Mouse (Mus musculus): ENCODE data around the gene Scarf1. TPM values are rescaled to one million over a fixed set of nuclear protein-coding genes. Genes with fewer than 3 reads are reported as not detected.

Scarf1 gene
- total and polyA plus RNA-seq, 3 experiments, result 0.15 to 0.28 TPM; not detected in 1

DNA sequence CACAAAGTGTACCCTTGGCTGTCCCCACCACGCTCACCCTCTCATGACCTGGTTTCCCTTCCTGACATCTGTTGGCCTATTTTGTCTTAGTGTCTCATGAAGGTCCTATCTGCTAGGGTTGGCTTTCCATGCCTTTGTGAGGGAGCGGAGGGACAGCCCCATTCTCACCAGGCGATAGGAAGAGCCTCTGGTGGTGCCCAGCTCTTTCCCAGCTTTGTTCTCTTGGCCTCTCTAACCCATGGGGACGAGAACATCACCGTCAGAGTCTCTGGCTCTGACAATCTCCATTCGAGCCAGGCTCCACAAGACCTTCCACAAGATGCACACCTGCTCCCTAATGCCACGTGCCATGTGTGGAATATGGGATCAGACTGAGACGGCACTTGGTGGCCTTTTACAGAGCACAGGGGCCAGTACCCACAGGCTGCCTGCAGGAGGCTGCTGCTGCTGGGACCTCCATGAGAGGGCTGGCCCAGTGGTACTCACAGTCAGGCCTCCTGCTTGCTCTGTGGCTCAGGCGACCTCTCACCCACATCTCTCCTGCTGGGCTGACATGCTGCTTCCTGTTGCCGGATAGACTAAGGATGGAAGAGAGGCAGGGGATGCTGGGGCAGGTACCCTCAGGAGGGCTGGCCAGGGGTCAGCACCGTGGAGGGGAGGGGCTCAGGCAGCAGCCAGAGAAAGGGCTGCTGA is 24.3 kb downstream of the Scarf1 start:
- H3K27ac ChIP-seq (ENCODE audit: control insufficient read depth, low read depth, low read length), result no peak overlapping the region
- TF ChIP-seq MEF2A (IDR thresholded peaks at IDR 0.05; ENCODE audit: extremely low read depth, insufficient replicate concordance, low read depth, low read length, poor library complexity, severe bottlenecking), result no peak
- 0 out of 2 replicates have a peak, but pooled peaks have one; percentile 22 for TF ChIP-seq NELFE (IDR thresholded peaks at IDR 0.05; ENCODE audit: low read depth, low read length)
- no peak overlapping the region for H3K9ac ChIP-seq (ENCODE audit: control insufficient read depth, low read depth, low read length, poor library complexity, severe bottlenecking)
- peaks cover under 1% of the 10 kb centered on the region; the same call in 1 of the 2 replicates for H3K79me2 ChIP-seq (ENCODE audit: control insufficient read depth, insufficient read depth, low read length, poor library complexity)
- peaks cover 13 to 65% of the 10 kb centered on the region in 2 experiments for H3K4me1 ChIP-seq (ENCODE audit: control insufficient read depth in 1 of 2, insufficient read depth in 2 of 2, low read length in 2 of 2)
- H3K36me3 ChIP-seq (ENCODE audit: control insufficient read depth in 1 of 2, insufficient read depth in 2 of 2, low read length in 2 of 2), result peaks cover 0 to 50% of the 10 kb centered on the region in 2 experiments; a peak in 2 of 4 replicates
- no peaks in the 10 kb centered on the region for H3K9me3 ChIP-seq (replicated peaks; ENCODE audit: insufficient read depth, low read length)
- no peak for DNase-seq (ENCODE audit: low read depth, low spot score)
- H3K27me3 ChIP-seq (ENCODE audit: control insufficient read depth in 1 of 2, insufficient read depth in 2 of 2, low read length in 2 of 2), result no peaks in the 10 kb centered on the region
- H3K4me3 ChIP-seq (ENCODE audit: control insufficient read depth in 1 of 2, insufficient read depth in 1 of 2, low read depth in 2 of 2, low read length in 2 of 2), result no peak overlapping the region

- no peaks in the 10 kb centered on the region for H3K9me3 ChIP-seq (replicated peaks; ENCODE audit: insufficient read depth, low read length)
- peak overlapping the region; percentile 67 for H3K27ac ChIP-seq (ENCODE audit: control insufficient read depth, low read depth, low read length)
- H3K79me2 ChIP-seq (ENCODE audit: control insufficient read depth, insufficient read depth, low read length, poor library complexity), result no peaks in the 10 kb centered on the region
- no peak for DNase-seq (ENCODE audit: low read depth, low spot score)
- H3K27me3 ChIP-seq (ENCODE audit: control insufficient read depth in 1 of 2, insufficient read depth in 2 of 2, low read length in 2 of 2), result no peaks in the 10 kb centered on the region
- H3K36me3 ChIP-seq (ENCODE audit: control insufficient read depth in 1 of 2, insufficient read depth in 2 of 2, low read length in 2 of 2), result peaks cover 0 to 47% of the 10 kb centered on the region in 2 experiments; a peak in 2 of 4 replicates
- peaks cover 13 to 61% of the 10 kb centered on the region in 2 experiments for H3K4me1 ChIP-seq (ENCODE audit: control insufficient read depth in 1 of 2, insufficient read depth in 2 of 2, low read length in 2 of 2)
- peak overlapping the region; percentile 48 for H3K9ac ChIP-seq (ENCODE audit: control insufficient read depth, low read depth, low read length, poor library complexity, severe bottlenecking)
- TF ChIP-seq GABPA (IDR thresholded peaks at IDR 0.05; ENCODE audit: low read depth, low read length), result no peak
- TF ChIP-seq MEF2A (IDR thresholded peaks at IDR 0.05; ENCODE audit: extremely low read depth, insufficient replicate concordance, low read depth, low read length, poor library complexity, severe bottlenecking), result no peak
- TF ChIP-seq MYC (IDR thresholded peaks at IDR 0.05; ENCODE audit: low read depth, low read length), result no peak
- no peak for TF ChIP-seq E2F4 (IDR thresholded peaks at IDR 0.05; ENCODE audit: borderline replicate concordance, low read depth, low read length)
- no peak for TF ChIP-seq TAL1 (IDR thresholded peaks at IDR 0.05; ENCODE audit: low read length)
- no peak for TF ChIP-seq ETS1 (IDR thresholded peaks at IDR 0.05; ENCODE audit: low read depth, low read length)
- no peak for TF ChIP-seq ZNF384 (IDR thresholded peaks at IDR 0.05; ENCODE audit: low read depth, low read length)
- no peak for TF ChIP-seq SMC3 (IDR thresholded peaks at IDR 0.05; ENCODE audit: low read depth, low read length)
- no peak for TF ChIP-seq NELFE (IDR thresholded peaks at IDR 0.05; ENCODE audit: low read depth, low read length)
- TF ChIP-seq SIN3A (IDR thresholded peaks at IDR 0.05; ENCODE audit: low read length), result no peak
- TF ChIP-seq TBP (IDR thresholded peaks at IDR 0.05; ENCODE audit: low read depth, low read length), result no peak
- no peak for TF ChIP-seq UBTF (IDR thresholded peaks at IDR 0.05; ENCODE audit: borderline replicate concordance, insufficient read depth, low read depth, low read length)
- TF ChIP-seq HCFC1 (IDR thresholded peaks at IDR 0.05; ENCODE audit: low read depth, low read length), result no peak
- no peak for TF ChIP-seq POLR2AphosphoS2 (IDR thresholded peaks at IDR 0.05; ENCODE audit: low read length)
- TF ChIP-seq KAT2A (conservative IDR thresholded peaks at IDR 0.05; ENCODE audit: low read depth, low read length), result no peak
- no peak for TF ChIP-seq POLR2AphosphoS5 (IDR thresholded peaks at IDR 0.05; ENCODE audit: borderline replicate concordance, low read depth, low read length)
- TF ChIP-seq CTCF (IDR thresholded peaks at IDR 0.05 in 2 of 3, conservative IDR thresholded peaks at IDR 0.05 in 1 of 3; ENCODE audit: control insufficient read depth in 1 of 3, insufficient read depth in 1 of 3, low read depth in 2 of 3, low read length in 3 of 3, poor library complexity in 1 of 3, severe bottlenecking in 1 of 3), result no peak
- no peak for TF ChIP-seq USF2 (IDR thresholded peaks at IDR 0.05; ENCODE audit: borderline replicate concordance in 1 of 2, insufficient read depth in 1 of 2, low read depth in 1 of 2, low read length in 2 of 2)
- TF ChIP-seq MYB (IDR thresholded peaks at IDR 0.05; ENCODE audit: low read depth, low read length), result no peak
- no peak for TF ChIP-seq ZKSCAN1 (IDR thresholded peaks at IDR 0.05; ENCODE audit: low read depth, low read length)
- no peak overlapping the region; a peak in 1 of 4 replicates for H3K4me3 ChIP-seq (ENCODE audit: control insufficient read depth in 1 of 2, insufficient read depth in 1 of 2, low read depth in 2 of 2, low read length in 2 of 2)
Observed at GRCm38 (mm10) chr11:75538184-75538969, 25.0 kb downstream of the Scarf1 start.

Measured in MEL (cell line).